Mouse (Mus musculus): ENCODE measurements at regions not wholly inside any gene's neighbourhood (a gene's known extent, or its start where the extent isn't known, plus 50 kb on each side); places are given as distances from the start of the nearest gene placed in this dataset.
A peak's percentile ranks its signal among the peaks of the same experiment; 100 is the strongest.
"Not testable (repeated sequence)": the region's sequence is repeated elsewhere in the genome, so short reads cannot be mapped to it uniquely, and the experiment has no call there.

DNA sequence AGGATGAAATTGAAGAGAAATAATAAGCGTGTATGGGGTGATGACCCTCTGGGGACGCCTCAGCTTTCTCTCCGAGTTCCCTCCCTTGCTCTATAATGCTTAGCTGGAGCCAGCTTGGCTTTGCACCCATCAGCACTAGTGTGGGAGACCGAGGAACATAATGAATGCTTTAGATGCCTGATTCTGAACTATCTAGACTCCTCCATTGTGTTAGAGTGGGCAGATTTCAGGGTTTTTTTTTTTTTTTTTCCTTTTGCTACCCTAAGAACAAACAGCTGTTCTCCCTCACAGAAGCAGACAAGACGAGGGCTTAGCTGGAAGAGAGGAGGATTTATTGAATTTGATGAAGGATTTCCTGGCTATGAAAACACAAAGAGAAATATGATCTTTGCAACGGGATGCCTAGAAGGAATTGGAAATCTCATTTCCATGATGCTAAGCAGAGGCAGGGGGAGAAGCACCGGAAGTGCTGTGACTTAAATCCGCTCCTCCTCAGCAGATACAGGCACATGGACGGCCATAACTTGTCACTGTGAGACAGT is 390.4 kb upstream of the Auts2 start:
- DNase-seq (ENCODE audit: low spot score in 2 of 2): no peak

DNA sequence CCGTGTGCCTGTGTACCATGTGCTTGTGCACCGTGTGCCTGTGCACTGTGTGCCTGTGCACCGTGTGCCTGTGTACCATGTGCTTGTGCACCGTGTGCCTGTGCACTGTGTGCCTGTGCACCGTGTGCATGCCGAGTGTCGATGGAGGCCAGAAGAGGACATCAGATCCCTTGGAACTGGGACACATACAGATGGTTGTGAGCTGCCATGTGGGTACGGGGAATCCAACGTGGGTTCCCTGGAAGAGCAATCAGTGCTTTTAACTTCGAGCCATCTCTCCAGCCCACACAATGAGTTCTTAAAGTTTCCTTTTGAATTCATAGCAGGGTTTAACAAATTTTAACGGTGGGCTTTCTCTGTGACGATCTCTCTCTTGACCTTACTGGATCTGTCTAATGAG is 386.8 kb upstream of the Auts2 start:
- not testable (repeated sequence) for DNase-seq (ENCODE audit: low spot score in 2 of 2)

DNA sequence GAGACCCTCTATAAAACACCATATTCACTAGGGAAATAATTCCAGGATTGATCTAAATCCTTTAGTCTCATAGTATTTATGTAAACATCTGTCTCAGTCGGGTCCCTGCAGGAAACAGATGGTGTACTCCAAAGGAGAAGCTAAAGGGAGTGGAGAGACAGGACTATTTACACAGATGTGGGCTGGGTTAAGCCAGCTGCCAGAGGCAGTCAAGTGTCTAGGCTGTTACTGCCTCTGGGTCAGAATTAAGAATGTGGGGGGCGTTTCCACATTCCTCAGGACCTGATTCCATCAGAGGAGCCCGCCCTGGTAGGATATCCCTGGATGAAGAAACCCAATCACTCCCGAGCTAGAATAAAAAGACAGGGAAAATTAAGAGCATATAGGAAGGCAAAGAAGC is 380.2 kb upstream of the Auts2 start:
- no peak for DNase-seq (ENCODE audit: low spot score in 2 of 2)

DNA sequence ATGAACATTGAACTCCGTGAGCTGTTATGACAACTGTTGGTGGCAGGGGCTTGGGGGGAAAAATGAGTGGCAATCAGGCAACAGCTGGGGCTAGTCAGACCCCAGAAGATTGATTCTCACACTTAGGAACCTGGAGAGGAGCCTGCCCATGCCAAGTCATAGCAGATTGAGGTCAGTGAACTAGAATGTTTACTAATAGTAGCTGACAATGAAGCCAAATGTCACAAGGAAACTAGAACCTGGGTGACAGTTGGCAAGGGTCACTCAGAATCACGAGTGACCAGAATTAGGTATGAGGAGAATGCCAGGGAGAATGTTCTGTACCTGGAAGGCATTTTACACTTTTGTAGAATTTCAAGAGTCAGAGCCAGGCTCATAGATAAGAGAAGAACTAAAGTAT is 365.9 kb upstream of the Auts2 start:
- DNase-seq (ENCODE audit: low spot score in 2 of 2): no peak

DNA sequence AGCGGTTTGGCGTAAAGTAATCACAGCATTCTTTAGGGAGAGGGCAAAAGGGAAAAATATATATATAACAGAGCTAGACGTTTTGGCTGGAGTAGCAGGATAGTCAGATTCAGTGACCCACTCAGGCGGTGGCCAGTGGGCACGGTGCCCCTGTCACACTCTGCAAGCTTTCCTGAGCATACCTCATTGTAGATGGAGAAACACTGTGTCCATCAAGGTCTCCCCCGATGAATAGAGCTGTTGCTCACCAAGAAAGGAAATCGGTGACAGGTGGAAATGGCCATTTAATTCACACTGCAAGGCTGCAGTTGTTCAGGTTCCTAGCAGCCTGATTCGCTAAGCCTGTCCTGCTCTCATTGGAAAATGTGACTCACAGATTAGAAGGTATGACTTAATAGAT is 365.1 kb upstream of the Auts2 start:
- no peak for DNase-seq (ENCODE audit: low spot score in 2 of 2)

DNA sequence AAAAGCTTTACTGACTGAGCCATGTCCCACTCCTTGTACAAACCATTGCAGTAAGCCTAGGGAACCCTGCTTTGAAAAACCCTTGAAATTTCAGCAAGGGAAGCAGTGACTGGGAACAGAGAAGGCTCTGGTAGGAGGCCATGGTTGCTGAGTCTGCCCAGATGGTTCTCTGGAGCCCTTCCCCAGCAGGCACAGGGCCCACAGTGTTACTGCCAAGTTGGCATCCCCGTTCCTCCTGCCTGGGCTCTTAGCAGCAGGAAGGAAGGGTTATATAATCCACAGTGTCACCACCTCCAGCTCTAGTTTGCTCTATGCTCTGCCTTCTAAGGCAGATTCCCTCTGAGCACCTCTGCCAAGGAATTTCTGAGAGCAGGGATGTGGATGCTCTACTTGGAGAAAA is 349.4 kb upstream of the Auts2 start:
- DNase-seq (ENCODE audit: low spot score in 2 of 2): peak; percentile 65 to 67

DNA sequence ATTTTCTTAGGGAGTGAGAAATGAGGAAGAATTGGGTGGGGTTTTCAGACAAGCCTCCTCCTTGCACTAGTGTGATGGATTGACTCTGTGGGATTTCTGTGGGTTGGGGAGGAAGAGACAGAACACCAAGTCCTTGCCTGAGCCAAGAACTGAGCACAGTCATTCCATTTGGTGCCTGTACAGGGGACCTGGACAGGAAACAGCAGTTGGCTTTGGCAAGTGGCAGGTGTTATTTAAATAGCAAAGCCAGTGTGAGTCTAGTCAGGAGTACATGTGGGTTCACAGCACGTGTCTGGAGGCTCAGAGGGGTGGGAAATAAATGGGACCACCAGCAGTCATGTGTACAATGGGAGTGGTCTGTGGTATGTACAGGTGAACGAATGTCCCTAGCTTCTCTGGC is 341.0 kb upstream of the Auts2 start:
- DNase-seq (ENCODE audit: low spot score in 2 of 2): no peak

DNA sequence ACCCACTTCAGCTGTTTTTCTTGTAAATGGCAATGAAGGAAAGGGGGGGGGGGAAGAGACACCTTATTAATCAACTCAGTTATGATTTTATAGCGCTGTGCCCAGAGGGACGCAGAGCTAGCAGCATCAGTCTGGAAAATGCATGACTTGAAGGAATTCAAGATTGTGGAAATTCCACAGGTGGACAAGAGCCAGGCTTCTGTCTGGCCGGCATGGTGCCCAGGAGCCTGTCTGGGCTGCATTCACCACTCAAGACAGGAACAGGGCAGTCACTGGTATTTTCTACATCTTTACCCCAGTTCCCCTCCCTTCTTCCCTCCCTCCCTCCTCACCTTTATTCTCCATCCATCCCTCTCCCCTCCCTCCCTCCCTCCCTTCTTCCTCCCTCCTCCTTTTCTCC is 339.1 kb upstream of the Auts2 start:
- DNase-seq (ENCODE audit: low spot score in 2 of 2): no peak

DNA sequence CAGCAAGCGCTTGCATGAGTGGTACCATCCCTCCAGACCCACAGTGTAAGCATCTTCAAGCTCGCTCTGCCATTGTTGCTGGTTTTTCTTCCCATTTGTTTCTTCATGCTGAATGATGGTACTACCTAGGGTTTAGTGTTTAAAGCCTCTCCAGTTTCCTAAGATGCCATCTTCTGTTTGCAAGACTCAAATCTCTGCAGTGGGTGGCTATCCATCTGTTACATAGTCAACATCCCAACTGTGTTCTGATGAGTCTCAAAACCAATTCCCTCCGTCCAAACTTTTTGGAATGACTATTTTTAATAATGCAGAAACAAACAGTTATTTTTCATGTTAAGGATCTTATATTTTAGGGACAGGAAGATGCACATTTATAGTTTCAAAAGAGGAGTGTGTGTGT is 338.0 kb upstream of the Auts2 start:
- DNase-seq (ENCODE audit: low spot score in 2 of 2): no peak

DNA sequence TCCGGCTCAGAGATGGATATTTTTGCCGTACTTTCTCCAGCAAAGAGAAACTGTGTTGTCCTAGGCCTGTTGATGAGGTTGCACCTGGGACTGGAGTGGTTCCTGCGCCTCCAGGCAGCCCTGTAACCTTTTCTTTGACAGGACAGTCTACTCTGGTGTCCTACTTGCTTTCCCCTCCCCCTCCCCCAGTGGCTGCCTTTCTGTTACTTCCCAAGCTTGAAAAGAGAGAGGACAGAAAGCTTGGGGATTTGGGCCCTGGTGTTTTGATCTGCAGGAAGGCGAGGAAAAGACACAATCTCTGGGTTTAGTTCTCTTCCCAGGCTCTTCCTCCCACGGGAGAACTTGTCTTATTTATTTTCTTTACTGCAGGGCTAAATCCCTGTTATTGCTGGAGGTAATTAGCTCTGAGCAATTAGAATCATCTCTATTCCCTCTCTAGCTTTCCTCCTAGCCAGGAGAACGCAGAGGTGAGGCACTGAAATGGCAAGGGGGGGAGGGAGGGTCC is 333.2 kb upstream of the Auts2 start:
- DNase-seq (ENCODE audit: low spot score in 2 of 2): no peak

DNA sequence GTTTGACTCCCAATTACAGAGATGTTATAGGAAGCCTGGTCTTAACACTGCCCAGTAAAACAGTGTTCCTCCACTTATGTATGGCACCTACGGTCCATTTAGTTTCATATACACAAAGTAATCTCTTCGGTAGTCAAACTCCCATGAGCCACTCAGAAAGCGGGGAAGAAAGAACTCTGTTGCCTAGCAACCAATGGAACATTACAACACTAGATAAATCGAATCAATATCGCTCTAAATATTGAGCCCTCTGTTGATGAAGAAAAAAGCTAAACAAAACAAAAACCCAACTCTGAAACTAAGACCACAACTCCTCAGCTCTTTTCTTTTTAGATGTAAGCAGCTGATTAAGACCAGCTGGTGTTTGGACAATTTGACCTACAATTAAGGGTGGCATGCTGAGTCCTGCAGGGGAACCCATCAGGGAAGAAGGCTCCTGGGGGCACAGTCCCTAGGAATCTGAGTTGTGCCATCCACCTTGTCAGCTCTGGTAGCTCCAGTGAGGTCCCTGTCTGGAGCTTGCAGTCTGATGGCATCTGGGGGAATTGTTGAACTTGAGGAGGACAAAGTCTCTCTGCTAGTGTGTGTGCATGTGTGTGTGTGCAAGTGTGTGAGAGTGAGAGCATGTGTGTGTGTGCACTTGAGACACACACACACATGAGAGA is 315.8 kb upstream of the Auts2 start:
- no peak for DNase-seq (ENCODE audit: low spot score in 2 of 2)

DNA sequence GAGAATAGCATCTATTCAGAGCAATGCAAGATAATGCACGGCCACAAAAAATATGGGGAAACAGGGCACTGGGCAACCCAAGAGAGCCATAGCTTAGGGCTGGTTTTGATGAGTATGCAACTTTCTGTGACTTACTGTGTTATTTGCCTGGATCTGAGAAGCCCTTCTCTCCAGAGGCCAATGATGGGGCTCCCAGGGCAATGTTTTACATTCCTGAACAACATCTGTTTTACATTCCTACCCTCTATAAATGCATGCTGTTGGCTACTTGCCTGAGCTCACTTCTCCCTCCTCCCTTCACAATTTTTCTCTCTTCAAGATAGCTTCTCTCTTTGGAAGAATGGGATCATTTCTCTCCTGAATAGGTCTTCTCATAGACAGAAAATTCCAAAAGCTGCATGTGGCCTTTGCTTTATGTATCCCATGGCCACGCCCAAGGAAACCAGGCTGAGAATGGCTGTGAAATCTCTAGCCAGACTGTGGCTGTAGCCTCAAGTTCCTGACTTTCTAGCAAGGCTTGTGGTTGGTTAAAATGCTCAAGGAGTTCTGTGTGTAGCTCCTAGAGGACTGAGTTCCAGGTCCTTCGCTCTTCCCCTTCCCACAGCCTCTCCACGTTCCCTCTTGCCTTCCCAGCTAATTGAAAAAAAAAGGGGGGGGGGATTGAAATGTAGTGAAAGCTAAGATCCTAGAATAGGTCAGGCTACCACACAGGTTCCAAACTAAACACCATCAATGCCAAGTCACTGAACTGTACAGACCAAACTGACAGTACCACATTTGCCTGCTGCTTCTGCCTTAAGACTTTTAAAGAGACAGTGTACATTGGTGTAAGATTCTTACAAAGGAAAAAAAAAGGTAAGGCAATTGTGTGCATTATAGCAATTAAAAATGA is 312.7 kb upstream of the Auts2 start:
- no peak for DNase-seq (ENCODE audit: low spot score in 2 of 2)

DNA sequence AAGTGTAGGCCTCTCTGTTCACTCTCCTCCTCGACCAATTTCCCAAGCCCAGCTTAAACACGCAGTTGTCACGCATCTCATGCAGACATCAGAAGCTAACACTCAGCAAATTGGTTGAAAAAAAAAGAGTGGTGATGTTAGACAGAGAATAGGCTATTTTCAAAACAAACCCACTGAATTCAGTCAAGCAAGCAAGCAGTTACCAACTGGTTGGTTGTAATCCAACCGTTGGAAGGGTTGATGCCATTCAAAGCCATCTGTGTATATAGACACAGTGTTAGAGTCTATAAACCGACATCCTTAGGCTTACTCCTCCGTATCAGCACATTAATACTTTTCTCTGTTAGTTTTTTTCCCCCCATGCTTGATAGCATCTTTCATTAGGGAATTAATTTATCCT is 307.6 kb upstream of the Auts2 start:
- no peak for DNase-seq (ENCODE audit: low spot score in 2 of 2)

DNA sequence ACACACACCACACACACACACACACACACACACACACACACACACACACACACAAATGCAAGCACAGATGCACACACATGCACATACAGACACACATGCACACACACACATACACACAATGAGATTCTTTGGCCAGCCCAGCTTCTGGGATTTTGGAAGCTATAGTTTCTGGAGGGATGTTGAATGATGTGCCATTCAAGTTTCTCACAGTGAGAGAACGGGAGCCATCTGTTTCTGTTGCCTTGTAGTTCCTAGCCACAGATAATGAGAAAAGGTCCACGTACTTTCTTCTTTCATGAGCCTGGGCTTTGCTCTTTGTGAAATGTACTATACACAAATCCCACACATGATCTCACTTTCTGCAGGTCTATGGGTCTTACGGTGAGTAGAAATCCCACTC is 304.9 kb upstream of the Auts2 start:
- DNase-seq (ENCODE audit: low spot score in 2 of 2): no peak

DNA sequence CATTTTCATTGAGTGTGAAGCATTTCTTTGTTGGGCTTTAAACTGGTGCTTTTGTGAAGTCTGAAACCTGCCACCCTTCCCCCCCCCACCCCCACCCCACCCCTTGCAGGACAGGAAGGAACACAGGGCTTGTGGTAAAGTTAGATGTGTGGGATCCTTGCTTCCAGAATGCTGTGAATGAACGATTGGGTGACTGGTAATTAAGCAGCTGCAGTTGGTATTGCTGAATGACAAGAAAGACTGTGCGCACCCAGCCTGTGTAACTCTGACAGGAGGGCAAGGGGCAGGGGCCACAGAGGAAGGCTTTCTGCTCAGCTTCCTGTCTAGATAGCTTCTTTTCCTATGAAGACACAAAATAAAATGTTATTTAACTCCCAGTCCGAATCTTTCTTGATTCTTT is 300.1 kb upstream of the Auts2 start:
- no peak for DNase-seq (ENCODE audit: low spot score in 2 of 2)

DNA sequence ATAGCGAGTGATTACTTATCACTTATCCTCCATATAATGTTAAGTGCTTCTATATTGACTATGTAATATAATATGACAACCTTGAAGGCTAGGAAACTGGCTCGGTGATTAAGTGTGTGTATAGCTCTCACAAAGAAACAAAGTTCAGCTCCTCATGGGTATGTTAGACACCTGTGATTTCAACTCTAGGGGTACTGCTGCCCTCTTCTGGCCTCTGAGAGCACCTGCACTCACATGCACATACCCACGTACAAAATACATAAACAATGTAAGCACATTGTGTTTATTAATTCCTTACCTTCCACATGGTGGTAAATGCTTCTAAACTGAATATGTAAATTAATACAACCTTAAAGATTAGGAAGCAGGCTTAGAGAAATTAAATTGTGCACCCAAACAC is 298.6 kb upstream of the Auts2 start:
- no peak for DNase-seq (ENCODE audit: low spot score in 2 of 2)

DNA sequence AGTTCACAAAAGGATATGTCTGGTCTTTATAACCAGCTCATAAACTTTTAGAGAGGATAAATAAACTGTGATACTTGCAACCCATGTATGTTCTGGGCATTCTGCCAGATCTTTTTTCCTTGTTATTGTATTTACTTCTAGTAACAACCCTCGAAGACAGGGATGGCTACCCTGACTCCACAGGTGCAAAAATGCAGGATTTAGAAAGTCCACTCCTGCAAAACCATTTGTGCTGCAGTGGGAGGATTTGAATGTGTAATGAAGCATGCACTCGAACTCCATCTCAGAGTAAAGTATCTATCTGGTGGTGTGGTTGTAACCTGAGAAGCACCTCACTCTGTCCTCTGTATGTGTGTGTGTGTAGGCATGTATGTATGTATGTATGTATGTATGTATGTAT is 294.3 kb upstream of the Auts2 start:
- DNase-seq (ENCODE audit: low spot score in 2 of 2): no peak

DNA sequence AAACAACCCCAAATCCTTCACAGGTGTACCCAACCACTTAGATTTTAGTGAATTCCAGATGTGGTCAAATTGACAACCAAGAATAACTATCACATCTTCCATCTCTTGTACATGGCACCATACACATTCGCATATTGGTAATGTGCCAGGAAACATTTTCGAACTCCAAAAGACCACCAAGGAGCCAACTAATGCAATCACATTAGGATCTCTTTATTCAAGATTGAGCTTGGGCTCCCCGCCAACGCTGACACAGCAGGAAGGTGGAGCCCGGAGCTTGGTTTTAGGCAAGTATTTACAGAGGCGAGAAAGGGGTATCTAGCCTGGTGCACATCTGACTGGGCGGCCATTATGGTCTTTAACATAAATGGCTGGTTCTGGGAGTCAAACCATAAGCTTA is 285.8 kb upstream of the Auts2 start:
- no peak for DNase-seq (ENCODE audit: low spot score in 2 of 2)

DNA sequence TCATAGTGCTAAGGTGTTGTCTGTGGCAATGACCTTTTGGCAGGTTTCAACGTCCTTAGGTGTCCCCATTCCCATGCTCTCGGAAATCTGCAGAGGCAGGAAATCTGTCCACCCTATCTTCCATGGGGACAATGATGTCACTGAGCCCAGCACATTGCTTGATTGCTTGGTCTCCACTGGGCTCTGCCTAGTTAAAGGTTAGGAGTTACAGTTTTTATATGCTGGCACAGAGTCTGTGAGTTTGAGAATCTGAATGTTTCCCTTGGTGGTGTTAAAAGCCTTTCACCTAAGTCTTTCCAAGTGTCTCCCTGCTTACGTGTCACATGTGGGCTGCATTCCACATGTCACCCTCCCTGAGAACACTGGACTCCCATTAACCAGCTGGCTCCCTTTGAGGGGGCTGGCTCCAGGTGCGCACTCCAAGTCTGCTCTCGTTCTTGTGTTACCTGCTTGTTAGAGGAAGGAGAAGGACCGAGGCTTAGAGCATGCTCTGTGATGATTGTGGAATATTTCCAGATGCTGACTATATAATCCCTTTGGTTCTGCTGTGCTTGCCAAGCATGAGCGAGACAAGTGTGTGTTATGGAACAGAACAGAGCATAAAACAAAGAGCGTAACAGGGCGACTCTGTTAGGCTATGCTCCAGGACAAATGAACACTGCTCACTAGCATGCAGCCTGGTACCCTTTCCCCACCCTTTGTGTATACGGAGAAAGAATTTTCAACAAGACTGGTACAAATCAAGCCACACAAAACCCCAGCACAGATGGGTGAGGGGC is 284.6 kb upstream of the Auts2 start:
- no peak for DNase-seq (ENCODE audit: low spot score in 2 of 2)

DNA sequence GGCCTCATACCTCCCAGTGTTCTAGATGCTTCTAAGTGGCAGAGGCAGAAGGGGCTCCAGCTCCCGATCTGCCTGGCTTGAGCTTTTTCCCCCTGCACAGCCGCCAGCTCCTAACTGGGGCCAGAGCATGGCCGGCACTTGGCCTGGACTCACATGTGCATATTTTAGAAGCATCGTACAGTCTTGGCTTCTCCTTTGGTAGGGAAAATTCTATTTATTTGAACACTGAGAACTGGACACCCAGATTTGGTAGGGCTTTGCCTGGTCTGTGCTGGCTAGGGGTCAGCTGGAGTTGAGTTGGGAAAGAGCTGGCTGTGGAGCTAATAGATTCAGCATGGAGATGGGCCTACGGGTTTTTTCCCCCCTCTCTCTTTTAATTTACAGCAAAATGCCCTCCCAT is 282.9 kb upstream of the Auts2 start:
- peak; percentile 12 to 46 for DNase-seq (ENCODE audit: low spot score in 2 of 2)

DNA sequence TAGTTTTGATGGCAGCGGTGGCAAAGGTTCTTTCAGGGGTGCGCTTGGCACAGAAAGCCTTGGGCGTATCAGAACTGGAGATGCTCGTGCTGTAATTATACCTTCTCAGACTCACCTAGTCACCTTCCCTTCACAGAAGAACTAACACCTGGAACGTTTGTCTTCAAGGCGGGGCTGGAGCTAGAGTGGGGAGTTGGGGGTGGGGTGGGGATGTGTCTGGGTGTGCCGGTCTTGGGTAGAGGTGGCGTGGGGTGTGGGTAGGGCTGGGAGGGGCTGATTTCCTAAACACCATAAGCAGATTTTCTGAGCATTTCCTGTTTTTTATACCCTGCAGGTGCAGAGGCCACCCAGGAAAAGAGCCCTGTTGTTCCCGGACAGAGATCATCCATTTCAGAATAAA is 274.5 kb upstream of the Auts2 start:
- no peak for DNase-seq (ENCODE audit: low spot score in 2 of 2)

DNA sequence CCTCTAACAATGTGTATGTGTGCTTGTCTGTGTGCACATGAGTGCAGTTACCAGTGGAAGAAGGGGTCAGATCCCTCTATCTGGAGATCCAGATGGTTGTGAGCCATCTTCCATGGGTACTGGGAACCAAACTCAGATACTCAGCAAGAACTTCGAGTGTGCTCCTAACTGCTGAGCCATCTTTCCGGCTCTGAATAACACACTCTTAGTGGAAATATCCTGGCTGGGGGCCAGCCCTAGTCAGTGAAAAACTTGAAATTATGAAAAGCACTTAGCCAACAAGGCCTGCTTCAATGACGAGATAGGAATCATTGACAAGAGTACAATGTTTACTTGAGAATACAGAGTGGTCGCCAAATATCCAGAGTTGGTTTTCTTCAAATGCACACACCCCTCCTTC is 266.0 kb upstream of the Auts2 start:
- DNase-seq (ENCODE audit: low spot score in 2 of 2): no peak
